Mouse (Mus musculus) midbrain, embryonic 13.5 days (tissue): Measurements from ENCODE around the gene Hhatl. TPM values are rescaled to one million over a fixed set of nuclear protein-coding genes. Genes with fewer than 3 reads are reported as not detected.

Source experiments
- ATAC-seq: fragments of 200-750 bp; cut with Nextera tagmentation; 2 replicates; pipeline ENCODE4 v1.8.0; 2017; ENCODE audit warnings: mild to moderate bottlenecking, moderate TSS enrichment, moderate library complexity
- H3K27ac ChIP-seq: fragments of 300-500 bp; sonication (generic); 2 replicates; pipeline ENCODE4 v1.5.1; 2015; ENCODE audit warnings: inconsistent platforms, mild to moderate bottlenecking, moderate library complexity
- H3K27me3 ChIP-seq: fragments of 300-500 bp; sonication (generic); 2 replicates; pipeline ENCODE4 v1.6.1; 2015; ENCODE audit warnings: mild to moderate bottlenecking, inconsistent platforms
- H3K36me3 ChIP-seq: fragments of 300-500 bp; sonication (generic); 2 replicates; pipeline ENCODE4 v1.6.1; 2015; ENCODE audit warnings: mild to moderate bottlenecking, inconsistent platforms
- H3K4me1 ChIP-seq: fragments of 300-500 bp; sonication (generic); replicated peaks from 2 replicates; pipeline ENCODE4 v1.6.1; 2015; ENCODE audit warnings: inconsistent platforms
- H3K4me2 ChIP-seq: fragments of 300-500 bp; sonication (generic); replicated peaks from 2 replicates; pipeline ENCODE4 v1.6.1; 2015; ENCODE audit warnings: moderate library complexity, mild to moderate bottlenecking, inconsistent platforms
- H3K4me3 ChIP-seq: fragments of 300-500 bp; sonication (generic); replicated peaks from 2 replicates; pipeline ENCODE4 v1.5.1; 2015; ENCODE audit warnings: mild to moderate bottlenecking, inconsistent platforms
- H3K9ac ChIP-seq: fragments of 300-500 bp; sonication (generic); replicated peaks from 2 replicates; pipeline ENCODE4 v1.6.1; 2015; ENCODE audit warnings: mild to moderate bottlenecking, inconsistent platforms
- H3K9me3 ChIP-seq: fragments of 300-500 bp; sonication (generic); 2 replicates; pipeline ENCODE4 v1.6.1; 2016; ENCODE audit warnings: mild to moderate bottlenecking, inconsistent platforms
- WGBS: fragments of 180-500 bp; shearing (Covaris S2); methylation state at CpG from one replicate; pipeline ENCODE4 v1.1.7; 2015; 5-methylcytosine and 5-hydroxymethylcytosine counted together
- polyA plus RNA-seq: library from polyadenylated mRNA; unstranded; fragments of >200 nt; fragmentation: Nextera tagmentation; extraction: Ambion mirVana; gene quantifications from 2 replicates; pipeline ENCODE4 v1.2.1, GENCODE M21; 2015

Gene Hhatl
- polyA plus RNA-seq, 1 experiment from 2014 or later, result 0.24 TPM

DNA sequence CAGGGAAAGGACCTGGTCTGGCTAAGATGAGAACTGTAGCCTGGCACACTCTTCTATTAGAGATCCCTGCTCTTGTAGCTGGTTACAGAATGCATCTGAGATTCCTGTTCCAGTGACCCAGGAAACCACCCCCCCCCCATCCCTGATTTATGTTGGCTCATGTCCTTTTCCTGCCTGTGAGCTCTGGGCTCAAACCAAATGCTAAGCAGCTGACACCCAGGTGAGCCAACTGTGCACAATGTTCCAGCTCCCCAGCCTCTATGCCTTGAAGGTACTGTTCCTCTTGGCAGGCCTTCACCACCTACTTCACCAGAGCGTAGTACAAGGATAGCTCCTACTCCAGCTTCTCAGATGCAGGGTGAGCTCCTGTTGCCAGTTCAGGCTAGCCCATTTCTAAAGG, 30.7 kb upstream of the Hhatl start:
- no peak for ATAC-seq
- peaks cover 14% of the 10 kb centered on the region for H3K4me1 ChIP-seq
- 96% methylated on average over 1 of the region's 1 CpGs for WGBS
- H3K4me2 ChIP-seq, result no peak overlapping the region
- H3K4me3 ChIP-seq, result no peak overlapping the region
- H3K9me3 ChIP-seq, result no peaks in the 10 kb centered on the region
- H3K36me3 ChIP-seq, result no peaks in the 10 kb centered on the region
- no peaks in the 10 kb centered on the region for H3K27me3 ChIP-seq
- H3K27ac ChIP-seq, result peak overlapping the region; percentile 59
- H3K9ac ChIP-seq, result peak overlapping the region; percentile 28; the same call in 1 of the 2 replicates

DNA sequence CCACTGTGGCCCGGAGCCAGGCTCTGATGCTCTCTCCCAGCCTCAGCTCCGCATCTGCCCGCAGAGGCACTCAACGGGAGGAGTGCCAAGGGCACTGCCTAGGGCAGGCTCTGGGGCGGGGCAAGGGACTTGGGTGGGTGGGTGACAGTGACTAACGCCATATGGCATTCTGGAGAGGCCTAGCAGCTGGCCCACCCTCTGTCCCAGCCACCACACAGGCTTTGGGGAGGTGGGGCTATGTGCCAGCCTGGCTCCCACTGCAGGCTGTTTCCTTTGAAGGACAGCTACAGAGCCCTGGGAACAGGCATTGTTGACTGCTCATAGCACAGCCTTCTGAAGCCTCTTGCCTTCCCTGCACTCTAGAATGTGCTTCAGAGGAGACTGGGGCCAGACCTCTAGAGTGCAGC, 30.3 kb upstream of the Hhatl start:
- 71% methylated on average over 6 of the region's 6 CpGs for WGBS
- no peak overlapping the region for H3K4me3 ChIP-seq

DNA sequence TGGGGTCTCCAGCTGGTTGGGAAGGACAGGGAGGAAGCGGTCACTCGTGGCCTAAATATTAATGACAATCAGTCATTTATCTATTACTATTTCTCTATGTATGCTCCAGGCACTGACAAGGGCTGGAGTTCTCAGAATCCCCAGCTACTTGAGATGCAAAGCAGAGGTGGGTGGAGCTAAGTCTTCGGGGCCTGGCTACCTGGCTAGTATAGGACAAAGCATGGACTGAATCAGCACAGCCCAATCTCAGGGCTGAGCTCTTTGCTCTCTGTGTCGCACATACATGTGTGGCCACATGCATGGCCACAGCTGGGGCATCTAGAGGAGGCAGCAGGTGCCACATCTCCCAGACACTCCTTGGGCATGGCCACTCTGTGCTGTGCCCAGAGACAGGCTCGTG, 28.5 kb upstream of the Hhatl start:
- H3K27ac ChIP-seq, result no peak overlapping the region
- no peak overlapping the region for H3K9ac ChIP-seq
- no peaks in the 10 kb centered on the region for H3K9me3 ChIP-seq
- 67% methylated on average over 5 of the region's 5 CpGs for WGBS
- no peak for ATAC-seq
- H3K4me1 ChIP-seq, result peaks cover 14% of the 10 kb centered on the region
- no peaks in the 10 kb centered on the region for H3K36me3 ChIP-seq
- H3K4me3 ChIP-seq, result no peak overlapping the region
- H3K27me3 ChIP-seq, result no peaks in the 10 kb centered on the region
- H3K4me2 ChIP-seq, result no peak overlapping the region

More for the DNA sequence above, 30.3 kb upstream of the Hhatl start:
- H3K4me1 ChIP-seq, result peaks cover 14% of the 10 kb centered on the region
- no peaks in the 10 kb centered on the region for H3K27me3 ChIP-seq
- ATAC-seq, result peak; percentile 70
- H3K27ac ChIP-seq, result peak overlapping the region; percentile 59
- H3K9ac ChIP-seq, result no peak overlapping the region; the same call in 1 of the 2 replicates
- H3K9me3 ChIP-seq, result no peaks in the 10 kb centered on the region
- no peak overlapping the region for H3K4me2 ChIP-seq
- no peaks in the 10 kb centered on the region for H3K36me3 ChIP-seq

DNA sequence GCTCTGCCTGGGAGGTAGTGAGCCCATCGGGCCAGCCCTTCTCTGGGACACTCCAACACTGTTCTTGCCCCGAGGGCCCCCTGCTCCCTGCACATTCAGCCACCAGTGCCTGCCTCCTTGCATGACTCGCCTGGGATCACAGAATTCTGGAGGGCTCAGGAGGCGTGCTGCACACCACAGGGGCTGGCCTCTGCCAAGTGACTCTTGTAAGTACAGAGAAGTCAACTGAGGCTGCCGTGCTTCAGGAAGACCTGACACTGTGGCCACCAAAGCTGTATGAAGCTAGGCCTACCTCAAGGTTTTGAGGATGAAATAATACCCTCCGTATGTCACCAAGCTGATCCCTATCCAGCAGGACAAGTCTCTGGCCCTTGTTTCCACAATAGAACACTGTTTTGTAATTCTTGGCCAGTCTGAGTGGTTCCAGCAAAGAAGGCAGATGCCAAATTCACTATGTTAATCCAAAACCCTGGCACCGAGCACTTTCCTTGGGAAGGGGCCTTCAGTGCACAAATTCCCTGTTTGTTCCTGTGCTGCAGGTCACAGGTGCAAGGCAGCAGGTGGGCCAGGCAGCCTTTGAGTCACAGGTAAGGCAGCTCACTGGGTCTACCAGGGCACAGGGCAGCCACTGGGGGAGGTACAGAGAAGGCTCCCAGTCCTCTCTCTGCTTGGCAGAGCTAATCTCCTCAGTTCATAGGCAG, 27.6 kb upstream of the Hhatl start:
- WGBS, result 53% methylated on average over 7 of the region's 7 CpGs
- no peaks in the 10 kb centered on the region for H3K27me3 ChIP-seq
- H3K4me2 ChIP-seq, result no peak overlapping the region
- H3K27ac ChIP-seq, result no peak overlapping the region
- H3K36me3 ChIP-seq, result no peaks in the 10 kb centered on the region
- no peak for ATAC-seq
- H3K9me3 ChIP-seq, result no peaks in the 10 kb centered on the region
- peaks cover 14% of the 10 kb centered on the region for H3K4me1 ChIP-seq
- H3K9ac ChIP-seq, result no peak overlapping the region
- H3K4me3 ChIP-seq, result no peak overlapping the region

- H3K4me2 ChIP-seq, result no peak overlapping the region
- H3K27me3 ChIP-seq, result no peaks in the 10 kb centered on the region
- H3K27ac ChIP-seq, result no peak overlapping the region
- 86% methylated on average over 9 of the region's 9 CpGs for WGBS
- H3K4me3 ChIP-seq, result no peak overlapping the region
- no peaks in the 10 kb centered on the region for H3K36me3 ChIP-seq
- H3K4me1 ChIP-seq, result peaks cover 14% of the 10 kb centered on the region
- no peak for ATAC-seq
- H3K9me3 ChIP-seq, result no peaks in the 10 kb centered on the region
- H3K9ac ChIP-seq, result no peak overlapping the region
These were observed 26.9 kb upstream of the Hhatl start for GRCm38 (mm10) chr9:121819073-121819770.

GRCm38 (mm10) chr9:121815183-121815582, 22.9 kb upstream of the Hhatl start:
- no peak overlapping the region for H3K9ac ChIP-seq
- H3K36me3 ChIP-seq, result no peaks in the 10 kb centered on the region
- no peak overlapping the region for H3K4me2 ChIP-seq
- H3K27ac ChIP-seq, result no peak overlapping the region
- no peaks in the 10 kb centered on the region for H3K9me3 ChIP-seq
- peaks cover 17% of the 10 kb centered on the region for H3K4me1 ChIP-seq
- ATAC-seq, result no peak
- no peaks in the 10 kb centered on the region for H3K27me3 ChIP-seq
- H3K4me3 ChIP-seq, result no peak overlapping the region
- WGBS, result 83% methylated on average over 6 of the region's 6 CpGs

GRCm38 (mm10) chr9:121810081-121810821, 17.9 kb upstream of the Hhatl start:
- H3K4me3 ChIP-seq, result no peak overlapping the region
- H3K4me2 ChIP-seq, result 0 out of 2 replicates have a peak overlapping the region, but pooled peaks have one; percentile 11
- H3K27me3 ChIP-seq, result no peaks in the 10 kb centered on the region

GRCm38 (mm10) chr9:121808511-121808910, 16.2 kb upstream of the Hhatl start:
- ATAC-seq, result no peak
- 51% methylated on average over 3 of the region's 3 CpGs for WGBS

More at GRCm38 (mm10) chr9:121810081-121810821, 17.9 kb upstream of the Hhatl start:
- 10% methylated on average over 14 of the region's 15 CpGs for WGBS
- ATAC-seq, result peak; percentile 84
- Histone ChIP-seq H3K27ac (peak overlapping the region; percentile 51), H3K36me3 (no peaks in the 10 kb centered on the region), H3K4me1 (peaks cover 41% of the 10 kb centered on the region), H3K9ac (0 out of 2 replicates have a peak overlapping the region, but pooled peaks have one; percentile 10), H3K9me3 (no peaks in the 10 kb centered on the region)

GRCm38 (mm10) chr9:121807947-121808346, 15.6 kb upstream of the Hhatl start:
- Histone ChIP-seq H3K4me2 (no peak overlapping the region), H3K9me3 (no peaks in the 10 kb centered on the region), H3K27me3 (no peaks in the 10 kb centered on the region), H3K4me3 (no peak overlapping the region), H3K27ac (no peak overlapping the region), H3K36me3 (no peaks in the 10 kb centered on the region), H3K4me1 (peaks cover 41% of the 10 kb centered on the region), H3K9ac (no peak overlapping the region)
- ATAC-seq, result no peak
- 71% methylated on average over 7 of the region's 7 CpGs for WGBS

More at GRCm38 (mm10) chr9:121808511-121808910, 16.2 kb upstream of the Hhatl start:
- no peaks in the 10 kb centered on the region for H3K9me3 ChIP-seq
- H3K27ac ChIP-seq, result no peak overlapping the region
- H3K27me3 ChIP-seq, result no peaks in the 10 kb centered on the region
- H3K4me3 ChIP-seq, result no peak overlapping the region
- H3K4me1 ChIP-seq, result peaks cover 41% of the 10 kb centered on the region
- H3K4me2 ChIP-seq, result no peak overlapping the region
- no peaks in the 10 kb centered on the region for H3K36me3 ChIP-seq
- H3K9ac ChIP-seq, result no peak overlapping the region

GRCm38 (mm10) chr9:121807546-121807945, 15.2 kb upstream of the Hhatl start:
- peaks cover 41% of the 10 kb centered on the region for H3K4me1 ChIP-seq
- no peaks in the 10 kb centered on the region for H3K36me3 ChIP-seq
- H3K27me3 ChIP-seq, result no peaks in the 10 kb centered on the region
- no peak overlapping the region for H3K4me2 ChIP-seq
- no peaks in the 10 kb centered on the region for H3K9me3 ChIP-seq
- no peak overlapping the region for H3K27ac ChIP-seq
- 75% methylated on average over 1 of the region's 1 CpGs for WGBS
- no peak overlapping the region for H3K4me3 ChIP-seq
- no peak for ATAC-seq
- no peak overlapping the region for H3K9ac ChIP-seq

- Histone ChIP-seq H3K27me3 (no peaks in the 10 kb centered on the region), H3K27ac (no peak overlapping the region), H3K4me3 (no peak overlapping the region), H3K9ac (no peak overlapping the region), H3K36me3 (no peaks in the 10 kb centered on the region), H3K9me3 (no peaks in the 10 kb centered on the region), H3K4me2 (no peak overlapping the region), H3K4me1 (peaks cover 18% of the 10 kb centered on the region)
- ATAC-seq, result no peak
- WGBS, result 84% methylated on average over 7 of the region's 7 CpGs
These were observed 10.4 kb upstream of the Hhatl start for GRCm38 (mm10) chr9:121802747-121803146.
